Mouse (Mus musculus) WW6 (cell line): Measurements from ENCODE around the gene Ptgds.

Experiments
- DNase-seq: peaks from one replicate; pipeline ENCODE4 v3.0.0-alpha.2; 2013; ENCODE audit warnings: low read depth, low spot score

Gene Ptgds

DNA sequence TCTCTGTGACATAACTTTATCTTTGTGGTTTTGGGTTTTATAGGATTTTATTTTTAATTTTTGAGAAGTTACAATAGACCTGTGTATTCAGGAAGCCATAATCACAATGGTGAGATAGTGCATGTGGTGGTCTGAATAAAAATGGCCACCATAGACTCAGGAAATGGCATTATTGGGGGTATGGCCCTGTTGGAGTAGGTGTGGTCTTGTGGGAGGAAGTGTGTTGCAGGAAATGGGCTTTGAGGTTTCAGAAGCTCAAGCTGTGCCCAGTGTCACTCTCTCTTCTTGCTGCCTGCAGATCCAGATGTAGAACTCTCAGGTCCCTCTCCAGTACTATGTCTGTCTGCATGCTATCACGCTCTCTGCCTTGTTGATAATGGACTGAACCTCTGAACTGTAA, 10.7 kb upstream of the Ptgds start:
- DNase-seq: no peak

- no peak for DNase-seq
These were observed 9.9 kb upstream of the Ptgds start for GRCm38 (mm10) chr2:25479551-25480311.

DNA sequence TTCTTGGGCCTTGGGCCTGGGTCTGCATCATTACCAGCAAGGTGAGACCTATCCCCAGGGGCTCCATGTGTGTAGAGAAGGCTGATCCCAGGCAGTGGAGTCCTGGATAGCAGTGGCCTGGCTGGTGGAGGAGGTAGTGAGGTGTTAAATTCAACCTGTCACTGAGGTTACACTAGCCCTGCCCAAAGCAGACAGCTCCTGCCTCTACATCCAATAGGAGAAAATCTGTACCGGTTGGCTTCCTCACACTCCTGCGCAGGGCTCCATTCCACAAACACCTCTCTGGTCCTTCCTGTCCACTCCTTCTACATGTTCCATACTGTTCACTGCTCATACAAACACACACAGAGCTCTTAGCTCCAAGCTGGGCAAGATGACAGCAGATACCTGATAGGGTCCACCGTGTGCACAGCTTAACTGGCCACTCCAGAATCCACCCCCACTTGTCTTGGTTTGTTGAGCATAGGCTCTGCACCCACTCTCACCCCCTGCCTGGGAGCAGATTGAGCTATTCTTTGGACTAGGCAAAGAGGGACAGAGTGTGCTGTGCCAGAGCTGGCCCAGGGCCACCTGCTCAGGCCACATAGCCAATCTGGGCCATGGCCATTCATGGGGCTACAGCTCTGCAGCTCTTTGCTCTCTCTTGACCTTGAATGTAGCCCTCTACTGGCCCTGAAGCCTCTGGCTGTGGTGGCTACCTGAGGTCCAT, 8.3 kb upstream of the Ptgds start:
- no peak for DNase-seq

GRCm38 (mm10) chr2:25477541-25477940, 7.7 kb upstream of the Ptgds start:
- DNase-seq: no peak

DNA sequence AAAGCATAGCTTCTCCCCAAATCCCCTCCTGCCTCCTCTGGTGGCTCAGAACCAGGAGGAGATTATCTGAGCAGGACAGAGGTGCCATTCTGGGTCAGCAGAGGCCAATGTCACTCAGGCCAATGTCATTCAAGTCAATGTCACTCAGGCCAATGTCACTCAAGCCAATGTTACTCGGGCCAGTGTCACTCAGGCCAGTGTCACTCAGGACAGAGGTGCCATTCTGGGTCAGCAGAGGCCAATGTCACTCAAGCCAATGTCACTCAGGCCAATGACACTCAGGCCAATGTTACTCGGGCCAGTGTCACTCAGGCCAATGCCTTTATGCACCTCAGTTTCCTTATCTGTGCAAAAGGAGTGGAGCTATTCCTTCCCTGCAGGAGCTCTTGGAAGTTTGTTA, 2.7 kb upstream of the Ptgds start:
- DNase-seq: no peak

GRCm38 (mm10) chr2:25468962-25469915, 607 bp downstream of the Ptgds start:
- no peak for DNase-seq

DNA sequence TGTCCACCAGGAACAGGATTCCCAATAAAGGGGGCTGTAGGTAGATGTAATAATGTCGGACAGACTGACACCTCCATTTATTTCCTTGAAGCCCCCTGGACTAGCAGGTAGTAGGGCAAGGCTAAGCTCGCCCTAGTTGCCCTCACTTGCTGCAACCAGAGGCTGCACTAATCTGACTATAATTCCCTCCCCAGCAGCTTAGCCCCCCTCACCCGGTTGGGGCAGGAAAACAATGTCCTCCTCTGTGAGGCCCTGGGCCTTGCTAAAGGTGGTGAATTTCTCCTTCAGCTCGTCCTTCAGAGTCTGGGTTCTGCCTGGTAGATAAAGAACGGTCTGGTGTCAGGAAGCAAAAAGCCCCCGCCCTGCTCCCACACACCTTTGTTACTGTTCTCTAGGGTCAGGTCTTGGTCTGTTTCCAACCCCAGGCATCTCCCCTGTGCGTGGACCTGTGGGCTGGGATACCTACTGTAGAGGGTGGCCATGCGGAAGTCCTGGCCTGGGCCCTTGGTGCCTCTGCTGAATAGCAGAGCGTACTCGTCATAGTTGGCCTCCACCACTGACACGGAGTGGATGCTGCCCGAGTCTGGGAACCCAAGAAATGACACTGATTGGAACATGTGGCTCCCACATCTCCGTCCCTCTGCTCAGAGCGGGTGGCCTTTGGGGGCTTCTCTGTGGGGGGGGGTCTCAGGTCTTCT, 2.1 kb downstream of the Ptgds start:
- no peak for DNase-seq

- no peak for DNase-seq
These were observed 3.8 kb downstream of the Ptgds start for GRCm38 (mm10) chr2:25465816-25466635.

DNA sequence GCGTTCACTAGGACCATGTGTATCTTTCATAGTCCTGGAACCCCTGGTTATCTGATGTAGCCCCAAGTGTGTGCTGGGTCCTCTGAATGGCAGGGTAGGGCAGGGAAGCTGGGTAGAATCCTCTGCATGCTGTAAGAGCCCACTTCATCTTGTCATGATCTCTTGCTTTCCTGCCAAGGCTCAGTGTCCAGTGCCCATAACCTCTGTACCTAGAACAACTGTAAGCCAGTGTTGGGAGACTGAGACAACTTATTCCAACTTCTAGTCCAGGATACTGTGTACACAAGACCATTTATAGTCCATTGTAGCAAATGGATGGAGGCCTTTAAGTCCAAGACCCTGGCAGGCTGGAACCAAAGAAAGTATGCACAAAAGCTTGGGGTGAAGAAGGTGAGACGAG, 4.6 kb downstream of the Ptgds start:
- DNase-seq: no peak

DNA sequence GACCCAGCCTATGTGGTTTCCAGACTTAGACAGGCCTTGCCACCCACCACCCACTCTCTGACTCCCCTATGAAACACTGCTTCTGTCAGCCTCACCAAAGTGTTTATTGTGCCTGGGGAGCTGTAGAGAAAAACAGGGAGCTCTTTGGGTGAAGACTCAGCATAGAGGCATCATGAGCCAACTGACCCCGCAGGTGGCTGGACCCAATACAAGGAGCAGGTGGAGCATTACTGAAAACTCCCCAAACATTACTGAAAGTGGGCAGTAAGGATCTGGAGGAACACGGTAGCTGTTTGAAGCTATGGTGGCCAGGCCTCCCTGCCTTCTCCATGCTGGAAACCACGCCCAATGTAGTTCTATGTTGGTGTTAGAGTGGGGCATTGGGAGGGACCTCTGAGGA, 6.2 kb downstream of the Ptgds start:
- no peak for DNase-seq

DNA sequence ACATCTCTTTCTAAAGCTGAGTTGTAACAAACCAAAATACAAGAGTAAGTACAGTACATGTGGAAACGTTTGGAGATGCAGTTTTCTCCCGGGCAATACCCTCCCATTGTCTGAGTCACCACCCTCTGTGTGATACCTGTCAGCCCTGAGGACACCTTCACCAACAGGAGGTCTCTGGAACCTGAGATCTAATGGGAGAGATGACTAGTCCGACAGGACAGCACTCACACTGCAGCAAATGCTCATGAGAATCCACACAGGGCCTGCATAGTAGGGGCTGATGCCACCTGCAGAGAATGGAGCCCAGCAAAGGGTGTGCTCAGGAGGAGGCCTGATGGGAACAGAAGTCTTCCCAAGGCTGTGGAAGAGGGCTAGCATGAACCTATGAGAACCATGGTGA, 8.4 kb downstream of the Ptgds start:
- DNase-seq: no peak

DNA sequence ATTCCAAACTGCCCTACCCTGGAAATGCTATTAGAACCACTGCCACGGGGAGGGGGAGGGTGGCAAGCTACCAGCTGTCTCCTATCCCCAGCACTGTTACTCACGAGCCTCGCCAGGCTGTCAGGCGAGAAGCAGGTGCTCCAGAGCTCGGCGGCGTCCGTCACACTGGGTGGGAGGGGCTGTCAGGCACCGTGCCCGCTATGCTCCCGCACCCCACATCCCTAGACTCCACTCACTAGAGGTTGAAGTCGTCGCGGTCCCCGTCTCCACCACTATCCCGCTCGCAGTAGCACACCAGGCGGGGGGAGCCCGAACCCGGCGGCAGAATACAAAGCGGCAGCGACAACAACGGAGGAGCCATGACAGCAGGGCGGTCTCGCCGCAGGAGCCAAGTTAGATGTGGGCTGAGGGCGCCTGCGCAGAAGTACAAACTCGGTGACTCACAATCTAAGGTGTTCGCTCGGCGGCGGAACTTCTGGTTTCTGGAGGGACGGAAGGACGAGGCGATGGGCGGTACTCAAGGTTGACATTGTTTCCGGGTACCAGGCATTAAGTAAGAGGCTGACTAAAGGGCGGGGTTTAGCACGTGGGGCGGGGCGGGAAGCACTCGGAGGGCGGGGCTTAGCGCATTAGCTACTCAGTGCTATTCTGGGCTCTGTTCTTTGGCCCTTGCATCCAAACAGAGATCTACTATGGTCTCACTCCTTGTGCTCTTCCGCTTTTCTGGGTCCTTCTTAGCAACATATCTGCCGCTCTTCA, 9.1 kb downstream of the Ptgds start, which contains the start of gene Paxx:
Gene Paxx (minus strand): TSS at position 544 of the 759 bp plus-strand sequence.
- DNase-seq: peak; percentile 86

GRCm38 (mm10) chr2:25460135-25460534, 9.7 kb downstream of the Ptgds start:
- no peak for DNase-seq

DNA sequence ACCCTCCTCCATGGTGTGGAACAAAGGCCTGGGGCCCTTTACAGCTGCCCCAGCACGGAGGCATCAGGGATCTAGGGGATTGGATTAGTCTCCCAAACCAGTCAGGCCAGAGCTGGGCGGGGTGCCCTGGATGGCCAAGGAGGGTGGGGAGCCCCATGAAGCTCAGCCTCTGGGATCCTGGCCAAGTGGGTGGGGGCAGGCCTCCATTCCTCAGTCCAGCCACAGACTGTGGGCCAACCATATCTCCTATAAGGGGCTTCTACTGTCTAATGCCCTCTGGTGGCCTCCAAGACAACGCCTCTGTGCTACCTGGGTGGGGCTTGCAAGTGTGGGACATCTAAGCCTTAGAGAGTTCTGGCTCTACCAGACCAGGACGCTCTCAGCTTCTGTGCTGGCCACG, 10.9 kb downstream of the Ptgds start:
- DNase-seq: no peak

DNA sequence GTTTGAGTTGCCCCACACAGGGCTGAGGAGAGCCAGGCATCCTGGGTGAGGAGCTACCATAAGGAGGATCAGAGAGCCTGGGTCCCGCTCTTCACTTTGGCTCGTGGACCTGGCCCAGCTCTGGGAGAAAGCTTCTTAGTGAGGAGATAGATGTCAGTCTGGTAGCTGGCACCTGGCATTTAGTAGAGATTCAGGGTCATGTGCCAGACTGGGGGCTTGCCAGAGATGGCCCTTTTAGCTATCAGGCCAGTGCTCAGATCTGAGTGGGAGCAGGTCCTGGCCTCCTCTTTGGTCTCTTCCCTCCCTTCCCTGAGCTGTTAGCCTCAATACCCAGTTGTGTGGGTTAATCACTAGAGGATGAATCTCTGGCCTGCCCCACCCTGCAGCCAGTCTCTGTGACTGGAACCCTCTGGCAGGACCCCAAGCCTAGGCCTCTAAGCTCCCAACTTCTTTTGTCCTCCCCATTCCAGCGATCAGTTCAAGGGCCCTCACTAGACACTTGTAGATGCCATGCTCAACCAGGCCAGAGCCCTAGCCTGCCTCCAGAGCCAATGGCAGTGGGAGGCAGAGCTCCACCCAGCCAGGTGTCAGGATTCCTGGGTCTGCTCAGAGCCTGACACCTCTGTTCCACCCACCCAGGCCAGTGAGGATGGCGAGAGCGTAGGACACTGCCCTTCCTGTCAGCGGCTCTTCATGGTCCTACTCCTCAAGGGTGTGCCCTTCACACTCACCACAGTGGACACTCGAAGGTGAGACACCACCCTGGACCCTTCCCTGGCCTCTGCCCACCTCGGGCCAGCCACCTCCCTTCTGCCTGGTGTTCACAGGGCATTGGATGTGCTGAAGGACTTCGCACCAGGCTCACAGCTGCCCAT, 12.6 kb downstream of the Ptgds start:
- no peak for DNase-seq

GRCm38 (mm10) chr2:25456205-25456953, 13.5 kb downstream of the Ptgds start, which contains the start of gene Clic3:
Gene Clic3, plus strand, starts transcription at chr2:25456838.
- DNase-seq: no peak

DNA sequence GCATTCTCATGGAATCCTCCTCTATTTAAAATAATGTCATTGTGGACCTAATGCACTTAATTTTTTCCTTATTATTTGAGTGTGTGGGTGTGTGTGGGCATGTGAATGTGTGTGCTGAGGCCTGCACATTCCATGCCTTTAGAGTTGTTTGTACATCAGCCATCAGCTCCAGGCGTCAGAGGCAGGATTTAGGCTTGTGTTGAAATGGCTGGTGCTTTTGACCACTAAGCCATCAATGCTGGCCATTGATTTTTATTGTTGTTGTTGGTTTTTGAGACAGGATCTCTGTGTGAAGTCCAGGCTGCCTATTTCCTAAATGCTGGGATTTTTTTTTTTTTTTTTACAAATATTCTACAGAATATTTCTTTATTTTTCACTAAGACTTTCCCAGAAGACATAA, 16.9 kb downstream of the Ptgds start:
- DNase-seq: no peak
